ENCODE assay signal across 9 mouse cellular contexts in the genomic region with DNA sequence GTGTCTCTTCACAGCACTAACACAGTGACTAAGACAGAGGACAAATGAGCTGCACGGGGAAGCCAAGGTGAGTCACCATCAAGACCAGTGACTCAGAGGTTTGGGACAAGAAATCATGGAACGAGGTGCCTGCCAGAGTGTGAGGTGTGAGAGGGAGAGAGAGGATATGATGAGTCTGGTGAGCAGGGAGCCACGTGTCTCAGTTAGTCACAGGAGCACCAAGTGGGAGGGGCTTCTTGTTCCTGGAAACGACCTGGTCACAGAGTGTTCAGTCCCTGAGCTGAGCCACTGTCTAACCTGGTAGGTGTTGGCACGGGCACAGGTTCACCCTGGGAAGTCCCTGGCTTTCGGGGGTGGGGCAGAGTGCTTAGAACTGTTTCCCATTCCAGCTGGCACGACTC. TPM values are rescaled to one million over a fixed set of nuclear protein-coding genes. Genes with fewer than 3 reads are reported as not detected.
DNase-seq lines count a peak whose midpoint lies in the region; ATAC-seq and TF ChIP-seq lines count a peak whose summit lies in the region.
"Had no signal": no experiment of that assay in that cellular context is flagged by ENCODE, and none has a peak within 500 bp of the region (broad histone marks: within the 10 kb centered on the region; RNA-seq: fewer than 3 reads in every experiment).

No protein-coding gene starts in this region.

- no peaks in the 10 kb centered on the region for H3K36me3 ChIP-seq in kidney, adult 2 months (ENCODE audit: control insufficient read depth, insufficient read depth, low read length)
- H3K36me3 ChIP-seq in kidney, embryonic 16.5 days (ENCODE audit: insufficient read depth, low read length) = no peaks in the 10 kb centered on the region

- no peak overlapping the region for H3K4me2 ChIP-seq in kidney, embryonic 16.5 days (replicated peaks; ENCODE audit: low read depth, low read length)

- ATAC-seq in kidney, embryonic 16.5 days (ENCODE audit: low FRiP score, low TSS enrichment) = no peak

- H3K27ac ChIP-seq in kidney, adult 2 months (ENCODE audit: insufficient read depth, low read depth, low read length) = no peak overlapping the region
- H3K27ac ChIP-seq in kidney, embryonic 16.5 days (ENCODE audit: low read length) = no peak overlapping the region

- peaks cover 12% of the 10 kb centered on the region; the same call in 1 of the 2 replicates for H3K4me1 ChIP-seq in kidney, adult 2 months (ENCODE audit: control insufficient read depth, insufficient read depth, low read length)
- H3K4me1 ChIP-seq in kidney, embryonic 16.5 days (ENCODE audit: insufficient read depth, low read length) = peaks cover 17% of the 10 kb centered on the region

- no peak for TF ChIP-seq POLR2A in kidney, adult 2 months (IDR thresholded peaks at IDR 0.05; ENCODE audit: low read depth, low read length)

- H3K27me3 ChIP-seq in kidney, adult 2 months (replicated peaks; ENCODE audit: control insufficient read depth, insufficient read depth, low read length) = no peaks in the 10 kb centered on the region
- no peaks in the 10 kb centered on the region for H3K27me3 ChIP-seq in kidney, embryonic 16.5 days (ENCODE audit: insufficient read depth, low read length)

- H3K9ac ChIP-seq in kidney, embryonic 16.5 days (replicated peaks; ENCODE audit: low read length) = no peak overlapping the region

- WGBS in kidney, adult 2 months = 30% methylated on average over 7 of the region's 7 CpGs
- WGBS in kidney, embryonic 16.5 days = 55% methylated on average over 7 of the region's 7 CpGs

- no peak for TF ChIP-seq CTCF in kidney, adult 2 months (conservative IDR thresholded peaks at IDR 0.05; ENCODE audit: insufficient read depth, insufficient read length, low read depth, low read length)

- no peak overlapping the region for H3K4me3 ChIP-seq in kidney, adult 2 months (ENCODE audit: insufficient read depth, low read depth, low read length)
- no peak overlapping the region for H3K4me3 ChIP-seq in kidney, embryonic 16.5 days (ENCODE audit: low read length)
- H3K4me3 ChIP-seq: myocyte had no signal

- peak; percentile 97 for DNase-seq in kidney, adult 2 months
- peak; percentile 93 for DNase-seq in Muller cell, postnatal 12 days (ENCODE audit: inconsistent ontology term)
- peak; percentile 94 for DNase-seq in brain, adult 2 months (ENCODE audit: low read depth, low spot score)
- DNase-seq in heart, postnatal 4 days = peak; percentile 59
- peak; percentile 88 for DNase-seq in lung, postnatal 25 days (ENCODE audit: low spot score)
- no peak for DNase-seq in embryo, embryonic 9.5 days (ENCODE audit: extremely low spot score)
- DNase-seq in spleen, postnatal 36 days (ENCODE audit: low spot score in 2 of 2) = no peak

- H3K9me3 ChIP-seq in kidney, embryonic 16.5 days (ENCODE audit: low read length) = no peaks in the 10 kb centered on the region

RNA-seq across cellular contexts. Expression of a gene that starts 54.2 kb away (rescaled TPM):
- 36.3 and 41.0 TPM in 2 replicates for polyA plus RNA-seq in kidney, adult 2 months (2012; rRNA removed)
- 58.5 and 62.4 TPM in 2 replicates for polyA plus RNA-seq in kidney, embryonic 16.5 days (2015; fragmentation: Nextera tagmentation; extraction: Ambion mirVana)
- total RNA-seq in heart, postnatal 4 days (2021) = 10 to 100 TPM; 46.5 to 50.5 TPM

Comparison
In these comparisons a context has a peak if more than half of its experiments do, and no peak if none do; other contexts are left out.
1. DNase-seq: peak in kidney, adult 2 months (single experiment), Muller cell, postnatal 12 days (single experiment), brain, adult 2 months (single experiment), heart, postnatal 4 days (single experiment) and lung, postnatal 25 days (single experiment); none in embryo, embryonic 9.5 days (single experiment) and spleen, postnatal 36 days (0 of 2).